ENCODE assay signal across 21 mouse cellular contexts in the genomic region with DNA sequence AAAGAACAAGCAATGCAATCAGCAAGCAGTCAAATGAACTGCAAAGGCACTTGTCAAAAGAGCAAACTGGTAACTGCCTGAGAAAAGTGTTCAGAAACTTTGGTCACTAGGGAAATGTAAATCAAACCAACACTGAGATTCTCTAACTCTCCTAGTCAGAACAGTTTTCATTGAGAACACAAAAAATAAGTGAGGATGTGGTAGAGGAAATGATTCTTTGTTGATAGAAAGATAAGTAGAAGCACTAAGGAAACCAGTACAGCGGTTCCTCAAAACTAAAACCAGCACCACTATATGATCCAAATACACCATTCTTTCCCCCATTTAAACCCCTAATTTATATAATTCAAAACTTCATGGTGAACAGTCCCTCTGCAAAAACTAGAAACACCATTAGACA.
"Had no signal": no experiment of that assay in that cellular context is flagged by ENCODE, and none has a peak within 500 bp of the region (broad histone marks: within the 10 kb centered on the region; RNA-seq: fewer than 3 reads in every experiment).

No protein-coding gene starts in this region.

- ATAC-seq: liver, postnatal 0 days; lung, postnatal 0 days; midbrain, embryonic 13.5 days; midbrain, embryonic 16.5 days had no signal

- H3K4me3 ChIP-seq: kidney, embryonic 15.5 days; left cerebral cortex, adult 2 months; limb, embryonic 12.5 days; limb, embryonic 15.5 days; megakaryocyte, embryonic 14.5 days; midbrain, embryonic 10.5 days; midbrain, embryonic 13.5 days; myocyte had no signal

- H3K9ac ChIP-seq: kidney, embryonic 15.5 days; limb, embryonic 12.5 days; limb, embryonic 15.5 days; liver, embryonic 14.5 days; liver, postnatal 0 days; lung, embryonic 14.5 days; midbrain, embryonic 13.5 days had no signal

- H3K4me1 ChIP-seq: kidney, embryonic 15.5 days; limb, embryonic 12.5 days; limb, embryonic 15.5 days; midbrain, embryonic 10.5 days; midbrain, embryonic 13.5 days had no signal

- H3K4me2 ChIP-seq: kidney, embryonic 15.5 days; limb, embryonic 12.5 days; limb, embryonic 15.5 days; liver, embryonic 11.5 days; lung, embryonic 14.5 days; midbrain, embryonic 13.5 days had no signal

- H3K27me3 ChIP-seq: kidney, embryonic 15.5 days; limb, embryonic 12.5 days; limb, embryonic 15.5 days; megakaryocyte, embryonic 14.5 days; midbrain, embryonic 13.5 days had no signal

- H3K27ac ChIP-seq: kidney, embryonic 15.5 days; left cerebral cortex, adult 2 months; limb, embryonic 12.5 days; limb, embryonic 15.5 days; liver, embryonic 14.5 days; midbrain, embryonic 10.5 days; midbrain, embryonic 13.5 days; stomach, postnatal 0 days had no signal

- DNase-seq: kidney, postnatal 10 days; kidney, postnatal 36 days; layer of hippocampus, postnatal 36 days; liver, postnatal 0 days; lung, embryonic 14.5 days; lung, postnatal 36 days; thymus, adult 2 months; thymus, postnatal 25 days had no signal

- H3K9me3 ChIP-seq: limb, embryonic 15.5 days had no signal
